Mouse (Mus musculus) brain, embryonic 14.5 days (tissue): ENCODE data around the gene Gm49027.

Experiments used
- CTCF ChIP-seq: fragments of 200-500 bp; IDR thresholded peaks from 2 replicates; pipeline ENCODE4 v1.5.1; 2012; ENCODE audit warnings: inconsistent platforms, mild to moderate bottlenecking, moderate library complexity, borderline replicate concordance; ENCODE audit not compliant: insufficient read depth, insufficient read length; ENCODE audit errors: extremely low read depth
- POLR2A ChIP-seq: fragments of 200-500 bp; IDR thresholded peaks from 2 replicates; pipeline ENCODE4 v1.6.1; 2012; ENCODE audit warnings: mild to moderate bottlenecking, inconsistent platforms, borderline replicate concordance; ENCODE audit not compliant: poor library complexity, insufficient read depth, insufficient read length, severe bottlenecking; ENCODE audit errors: extremely low read depth

GRCm38 (mm10) chr5:123524393-123524750, 916 bp downstream of the Gm49027 start:
- no peak for TF ChIP-seq CTCF
- TF ChIP-seq POLR2A: no peak
